Mouse (Mus musculus) testis, adult 2 months (tissue): ENCODE data around the gene Myl12a. TPM values are rescaled to one million over a fixed set of nuclear protein-coding genes. Genes with fewer than 3 reads are reported as not detected.

Experiments used
- H3K27ac ChIP-seq: fragments of 200-500 bp; 2 replicates; pipeline ENCODE4 v1.5.1; 2012; ENCODE audit warnings: low read depth, low read length; ENCODE audit not compliant: control insufficient read depth, insufficient read depth
- H3K27me3 ChIP-seq: fragments of 200-500 bp; 2 replicates; pipeline ENCODE4 v1.6.1; 2012; ENCODE audit warnings: mild to moderate bottlenecking, low read length, moderate library complexity; ENCODE audit not compliant: control insufficient read depth, insufficient read depth
- H3K36me3 ChIP-seq: fragments of 200-500 bp; 2 replicates; pipeline ENCODE4 v1.6.1; 2012; ENCODE audit warnings: mild to moderate bottlenecking, low read length; ENCODE audit not compliant: control insufficient read depth, insufficient read depth
- H3K4me1 ChIP-seq: fragments of 200-500 bp; 2 replicates; pipeline ENCODE4 v1.6.1; 2012; ENCODE audit warnings: low read length; ENCODE audit not compliant: control insufficient read depth, insufficient read depth
- H3K4me3 ChIP-seq: fragments of 200-500 bp; 2 replicates; pipeline ENCODE4 v1.5.1; 2012; ENCODE audit warnings: low read depth, mild to moderate bottlenecking, low read length, moderate library complexity, mixed read lengths; ENCODE audit not compliant: control insufficient read depth
- CTCF ChIP-seq: fragments of 200-500 bp; IDR thresholded peaks from 2 replicates; pipeline ENCODE4 v1.5.1; 2012; ENCODE audit warnings: low read depth, mild to moderate bottlenecking, inconsistent platforms, low read length, moderate library complexity; ENCODE audit not compliant: control insufficient read depth, insufficient read depth, insufficient replicate concordance
- POLR2A ChIP-seq: fragments of 200-500 bp; IDR thresholded peaks from 2 replicates; pipeline ENCODE4 v1.6.1; 2012; ENCODE audit warnings: low read depth, mild to moderate bottlenecking, inconsistent platforms, low read length, moderate library complexity; ENCODE audit not compliant: control insufficient read depth
- polyA plus RNA-seq: library from polyadenylated mRNA; depleted of rRNA; stranded (reverse); fragments of >200 nt; gene quantifications from 2 replicates; pipeline ENCODE4 v1.2.3, GENCODE M21; 2012

Gene Myl12a
- polyA plus RNA-seq, 1 experiment, result 29.2 TPM

GRCm38 (mm10) chr17:70989430-70989829, 13.2 kb downstream of the Myl12a start:
- H3K4me1 ChIP-seq, result peaks cover 3% of the 10 kb centered on the region
- TF ChIP-seq CTCF (no peak), POLR2A (no peak)
- H3K27ac ChIP-seq, result no peak overlapping the region; the same call in 1 of the 2 replicates
- peak overlapping the region; percentile 92; the same call in 1 of the 2 replicates for H3K4me3 ChIP-seq
- no peaks in the 10 kb centered on the region for H3K27me3 ChIP-seq
- no peaks in the 10 kb centered on the region for H3K36me3 ChIP-seq

GRCm38 (mm10) chr17:70988337-70988767, 14.3 kb downstream of the Myl12a start:
- no peaks in the 10 kb centered on the region for H3K27me3 ChIP-seq
- no peak for TF ChIP-seq CTCF
- TF ChIP-seq POLR2A, result no peak
- H3K36me3 ChIP-seq, result no peaks in the 10 kb centered on the region
- no peak overlapping the region for H3K4me3 ChIP-seq
- H3K27ac ChIP-seq, result no peak overlapping the region
- peaks cover 3% of the 10 kb centered on the region for H3K4me1 ChIP-seq

GRCm38 (mm10) chr17:70986831-70987660, 15.6 kb downstream of the Myl12a start:
- peaks cover 3% of the 10 kb centered on the region for H3K4me1 ChIP-seq
- H3K4me3 ChIP-seq, result no peak overlapping the region
- no peaks in the 10 kb centered on the region for H3K27me3 ChIP-seq
- H3K36me3 ChIP-seq, result no peaks in the 10 kb centered on the region
- TF ChIP-seq CTCF, result no peak
- TF ChIP-seq POLR2A, result no peak
- no peak overlapping the region for H3K27ac ChIP-seq

GRCm38 (mm10) chr17:70986355-70986740, 16.3 kb downstream of the Myl12a start:
- peaks cover 3% of the 10 kb centered on the region for H3K4me1 ChIP-seq
- no peaks in the 10 kb centered on the region for H3K27me3 ChIP-seq
- no peak overlapping the region for H3K27ac ChIP-seq
- TF ChIP-seq CTCF, result no peak
- TF ChIP-seq POLR2A, result no peak
- no peaks in the 10 kb centered on the region for H3K36me3 ChIP-seq
- no peak overlapping the region for H3K4me3 ChIP-seq

- H3K4me1 ChIP-seq, result peaks cover 3% of the 10 kb centered on the region
- no peaks in the 10 kb centered on the region for H3K27me3 ChIP-seq
- no peak overlapping the region for H3K4me3 ChIP-seq
- no peak overlapping the region for H3K27ac ChIP-seq
- no peak for TF ChIP-seq CTCF
- TF ChIP-seq POLR2A, result no peak
- H3K36me3 ChIP-seq, result no peaks in the 10 kb centered on the region
These were observed 16.9 kb downstream of the Myl12a start for GRCm38 (mm10) chr17:70985501-70986354.

- H3K36me3 ChIP-seq, result no peaks in the 10 kb centered on the region
- H3K27me3 ChIP-seq, result no peaks in the 10 kb centered on the region
- TF ChIP-seq CTCF (no peak), POLR2A (no peak)
- no peaks in the 10 kb centered on the region for H3K4me1 ChIP-seq
- no peak overlapping the region for H3K27ac ChIP-seq
- no peak overlapping the region for H3K4me3 ChIP-seq
These were observed 23.1 kb downstream of the Myl12a start for GRCm38 (mm10) chr17:70979345-70980223.
